Comparison of ENCODE assay signal across 16 mouse cellular contexts in the genomic region with DNA sequence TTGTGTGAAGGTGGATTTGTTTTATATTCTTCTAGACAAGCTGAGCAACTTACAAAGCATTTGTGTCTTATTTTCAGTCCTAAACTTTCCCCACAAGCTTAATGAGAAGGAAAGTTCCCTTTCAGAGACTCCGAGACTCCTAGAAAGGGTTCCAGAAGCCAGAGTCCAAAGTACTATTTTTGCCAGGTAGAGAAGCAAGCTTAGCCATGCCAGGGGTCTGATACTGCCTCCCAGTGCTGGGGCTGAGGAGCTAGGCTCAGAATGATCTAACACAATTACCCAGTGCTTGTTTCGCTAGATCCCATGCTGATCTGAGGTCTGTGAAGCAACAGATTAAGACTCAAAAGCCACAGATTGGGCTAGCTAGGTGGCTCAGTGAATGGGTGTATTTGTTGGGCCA.
"Had no signal": no experiment of that assay in that cellular context is flagged by ENCODE, and none has a peak within 500 bp of the region (broad histone marks: within the 10 kb centered on the region; RNA-seq: fewer than 3 reads in every experiment).

No protein-coding gene starts in this region.

- H3K36me3 ChIP-seq: liver, embryonic 13.5 days; midbrain, embryonic 15.5 days; neural tube, embryonic 12.5 days; neural tube, embryonic 15.5 days had no signal

- DNase-seq: layer of hippocampus, adult 9-11 months; layer of hippocampus, postnatal 36 days; liver, embryonic 13.5 days; lung, adult 2 months; lung, postnatal 14 days; lung, postnatal 4 days; right cerebral cortex, adult 18-20 months; right cerebral cortex, postnatal 14 days; right cerebral cortex, postnatal 4 days; thymus, postnatal 25 days had no signal

- ATAC-seq: intestine, embryonic 16.5 days; midbrain, embryonic 15.5 days had no signal

- H3K27me3 ChIP-seq: liver, embryonic 13.5 days; midbrain, embryonic 15.5 days; neural tube, embryonic 12.5 days; neural tube, embryonic 15.5 days had no signal

- H3K27ac ChIP-seq: left cerebral cortex, adult 2 months; liver, embryonic 13.5 days; midbrain, embryonic 15.5 days; neural tube, embryonic 12.5 days; neural tube, embryonic 15.5 days had no signal

- H3K9ac ChIP-seq: liver, embryonic 13.5 days; midbrain, embryonic 15.5 days; neural tube, embryonic 12.5 days; neural tube, embryonic 15.5 days had no signal

- H3K9me3 ChIP-seq: liver, embryonic 13.5 days; midbrain, embryonic 15.5 days; neural tube, embryonic 12.5 days; neural tube, embryonic 15.5 days had no signal

- H3K4me2 ChIP-seq: liver, embryonic 13.5 days; midbrain, embryonic 11.5 days; midbrain, embryonic 15.5 days; neural tube, embryonic 12.5 days; neural tube, embryonic 15.5 days had no signal

- H3K4me3 ChIP-seq: left cerebral cortex, adult 2 months; liver, embryonic 13.5 days; midbrain, embryonic 15.5 days; neural tube, embryonic 12.5 days; neural tube, embryonic 15.5 days had no signal
